Mouse (Mus musculus) midbrain, embryonic 14.5 days (tissue): ENCODE data around the gene Cd83. TPM values are rescaled to one million over a fixed set of nuclear protein-coding genes. Genes with fewer than 3 reads are reported as not detected.

Experiments used
- ATAC-seq: fragments of 200-750 bp; cut with Nextera tagmentation; 2 replicates; pipeline ENCODE4 v1.8.0; 2017; ENCODE audit warnings: moderate number of reproducible peaks, moderate library complexity; ENCODE audit not compliant: low FRiP score, low TSS enrichment
- DNase-seq: peaks from one replicate; pipeline ENCODE4 v3.0.0-alpha.2; 2015
- H3K27ac ChIP-seq: fragments of 300-500 bp; sonication (generic); replicated peaks from 2 replicates; pipeline ENCODE4 v1.5.1; 2014; ENCODE audit warnings: mild to moderate bottlenecking, low read depth, low read length, moderate library complexity
- H3K27me3 ChIP-seq: fragments of 300-500 bp; sonication (generic); 2 replicates; pipeline ENCODE4 v1.6.1; 2014; ENCODE audit warnings: low read length, control low read depth, mixed read lengths; ENCODE audit not compliant: control insufficient read depth, insufficient read depth
- H3K36me3 ChIP-seq: fragments of 300-500 bp; sonication (generic); 2 replicates; pipeline ENCODE4 v1.6.1; 2014; ENCODE audit warnings: low read length, control low read depth; ENCODE audit not compliant: control insufficient read depth, insufficient read depth
- H3K4me1 ChIP-seq: fragments of 300-500 bp; sonication (generic); 2 replicates; pipeline ENCODE4 v1.6.1; 2014; ENCODE audit warnings: mild to moderate bottlenecking, antibody characterized with exemption, low read length, control low read depth; ENCODE audit not compliant: control insufficient read depth, insufficient read depth
- H3K4me2 ChIP-seq: fragments of 300-500 bp; sonication (generic); 2 replicates; pipeline ENCODE4 v1.6.1; 2014; ENCODE audit warnings: mild to moderate bottlenecking, low read length, moderate library complexity
- H3K4me3 ChIP-seq: fragments of 300-500 bp; sonication (generic); replicated peaks from 2 replicates; pipeline ENCODE4 v1.5.1; 2014; ENCODE audit warnings: low read depth, low read length
- H3K9ac ChIP-seq: fragments of 300-500 bp; sonication (generic); replicated peaks from 2 replicates; pipeline ENCODE4 v1.6.1; 2014; ENCODE audit warnings: mild to moderate bottlenecking, low read length, moderate library complexity
- H3K9me3 ChIP-seq: fragments of 300-500 bp; sonication (generic); 2 replicates; pipeline ENCODE4 v1.6.1; 2016; ENCODE audit warnings: low read length, control low read depth, mixed read lengths; ENCODE audit not compliant: control insufficient read depth
- WGBS: fragments of 180-500 bp; shearing (Covaris S2); extraction: QIAGEN DNeasy Blood & Tissue Kit; methylation state at CpG from one replicate; pipeline ENCODE4 v1.1.7; 2014; 5-methylcytosine and 5-hydroxymethylcytosine counted together
- polyA plus RNA-seq: library from polyadenylated mRNA; unstranded; fragments of >200 nt; fragmentation: Nextera tagmentation; extraction: Ambion mirVana; gene quantifications from 2 replicates; pipeline ENCODE4 v1.2.1, GENCODE M21; 2014

Cd83 gene
- polyA plus RNA-seq, 1 experiment from 2014 or later = 17.4 TPM

DNA sequence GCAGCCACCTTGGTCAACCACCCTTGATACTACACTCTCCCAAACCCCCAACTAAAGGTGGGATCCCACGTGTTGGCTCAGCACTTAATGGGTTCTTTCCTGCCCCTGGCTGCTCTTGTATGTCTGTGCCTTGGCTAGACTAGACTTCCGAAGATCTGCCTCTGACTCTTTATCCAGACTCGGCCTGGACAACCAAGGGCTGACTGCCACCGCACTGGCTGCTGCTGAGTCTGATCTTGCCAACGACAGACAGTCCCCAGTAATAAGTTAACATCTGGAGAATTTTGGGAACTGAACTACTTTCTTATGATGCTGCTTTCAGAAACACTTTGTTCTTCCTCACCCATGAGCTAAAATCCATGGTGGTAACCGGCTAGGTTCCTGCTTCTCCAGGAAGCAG lies 26.0 kb downstream of the Cd83 start:
- ATAC-seq (no peak), DNase-seq (no peak)
- Histone ChIP-seq H3K36me3 (no peaks in the 10 kb centered on the region), H3K4me3 (no peak overlapping the region), H3K27me3 (no peaks in the 10 kb centered on the region), H3K9ac (no peak overlapping the region), H3K4me1 (peaks cover 13% of the 10 kb centered on the region), H3K4me2 (no peak overlapping the region), H3K27ac (no peak overlapping the region), H3K9me3 (no peaks in the 10 kb centered on the region)
- 88% methylated on average over 6 of the region's 6 CpGs for WGBS

DNA sequence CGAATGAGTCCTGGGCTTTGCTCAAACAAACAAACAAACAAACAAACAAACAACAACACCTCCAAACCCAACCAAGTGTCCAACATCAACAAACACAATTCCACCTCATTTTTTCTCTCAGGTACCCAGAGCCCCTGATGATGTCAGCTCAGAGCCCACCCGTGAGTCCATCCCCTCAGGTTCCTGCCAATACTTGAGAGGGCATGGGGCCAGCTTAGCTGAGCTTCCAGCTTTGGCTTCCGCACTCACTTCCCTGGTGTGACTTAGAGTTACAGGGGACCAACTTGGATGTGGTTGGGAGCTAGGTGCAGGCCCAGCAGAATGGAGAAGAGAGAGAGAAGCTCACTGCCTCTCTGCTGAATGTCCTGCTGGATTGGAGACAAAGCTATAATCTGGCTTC lies 27.3 kb downstream of the Cd83 start:
- ATAC-seq (no peak), DNase-seq (no peak)
- Histone ChIP-seq H3K4me3 (no peak overlapping the region), H3K4me2 (no peak overlapping the region), H3K9ac (no peak overlapping the region), H3K27ac (no peak overlapping the region), H3K4me1 (peaks cover 4% of the 10 kb centered on the region), H3K27me3 (no peaks in the 10 kb centered on the region), H3K9me3 (no peaks in the 10 kb centered on the region), H3K36me3 (no peaks in the 10 kb centered on the region)
- WGBS = 95% methylated on average over 3 of the region's 3 CpGs

DNA sequence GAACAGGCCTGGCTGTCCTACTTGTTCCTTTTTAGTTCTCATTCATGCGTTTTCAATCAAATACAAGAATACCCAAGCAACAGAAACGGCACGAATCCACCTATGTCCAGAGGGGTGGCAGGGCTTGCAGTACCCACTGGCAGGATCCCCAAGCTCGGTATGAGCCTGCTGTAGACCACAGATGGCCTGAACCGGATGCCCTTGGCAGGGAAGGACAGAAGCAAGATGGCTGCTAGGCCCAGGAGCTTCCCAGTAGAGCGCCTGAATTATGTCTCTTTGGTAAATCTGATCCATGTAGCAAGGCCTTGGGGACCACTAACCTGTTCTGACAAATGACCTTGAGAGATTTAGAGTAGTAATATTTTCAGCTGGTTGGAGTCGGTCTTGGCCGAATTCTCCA lies 28.9 kb downstream of the Cd83 start:
- no peak for DNase-seq
- Histone ChIP-seq H3K27me3 (no peaks in the 10 kb centered on the region), H3K27ac (no peak overlapping the region), H3K36me3 (no peaks in the 10 kb centered on the region), H3K4me1 (no peaks in the 10 kb centered on the region), H3K9ac (no peak overlapping the region), H3K4me2 (no peak overlapping the region), H3K4me3 (no peak overlapping the region), H3K9me3 (no peaks in the 10 kb centered on the region)
- ATAC-seq = no peak
- WGBS = 90% methylated on average over 8 of the region's 8 CpGs

DNA sequence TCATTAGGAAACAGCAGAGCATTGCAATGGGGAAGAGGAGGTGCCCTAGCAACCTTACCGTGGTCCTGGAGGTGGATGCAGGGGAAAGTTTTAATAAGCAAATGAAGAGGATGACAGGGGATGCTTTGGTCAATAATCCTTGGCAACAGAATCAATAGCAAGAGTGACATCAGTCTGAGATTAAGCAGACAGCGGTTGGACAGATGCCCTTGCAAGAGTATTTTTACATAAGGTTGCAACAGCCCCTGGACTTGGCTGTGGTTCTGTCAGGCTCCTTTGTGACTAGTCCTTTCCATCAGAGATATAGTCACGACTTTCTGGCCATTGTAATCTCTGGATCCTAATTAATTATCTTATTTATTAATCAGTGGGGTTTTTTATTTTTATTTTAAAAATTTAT lies 32.9 kb downstream of the Cd83 start:
- no peak overlapping the region for H3K4me3 ChIP-seq
- WGBS = 63% methylated on average over 3 of the region's 3 CpGs
- H3K36me3 ChIP-seq = no peaks in the 10 kb centered on the region
- H3K27ac ChIP-seq = no peak overlapping the region
- H3K9me3 ChIP-seq = no peaks in the 10 kb centered on the region
- no peak overlapping the region for H3K9ac ChIP-seq
- no peaks in the 10 kb centered on the region for H3K27me3 ChIP-seq
- no peaks in the 10 kb centered on the region for H3K4me1 ChIP-seq
- ATAC-seq = no peak
- no peak overlapping the region for H3K4me2 ChIP-seq
- no peak for DNase-seq

- H3K9me3 ChIP-seq = no peaks in the 10 kb centered on the region
- no peak for DNase-seq
- no peak overlapping the region for H3K27ac ChIP-seq
- H3K4me1 ChIP-seq = no peaks in the 10 kb centered on the region
- H3K4me3 ChIP-seq = no peak overlapping the region
- ATAC-seq = no peak
- no peak overlapping the region for H3K9ac ChIP-seq
- H3K36me3 ChIP-seq = no peaks in the 10 kb centered on the region
- no peak overlapping the region for H3K4me2 ChIP-seq
- no peaks in the 10 kb centered on the region for H3K27me3 ChIP-seq
- 84% methylated on average over 7 of the region's 7 CpGs for WGBS
These were observed 33.9 kb downstream of the Cd83 start for GRCm38 (mm10) chr13:43818307-43819019.

DNA sequence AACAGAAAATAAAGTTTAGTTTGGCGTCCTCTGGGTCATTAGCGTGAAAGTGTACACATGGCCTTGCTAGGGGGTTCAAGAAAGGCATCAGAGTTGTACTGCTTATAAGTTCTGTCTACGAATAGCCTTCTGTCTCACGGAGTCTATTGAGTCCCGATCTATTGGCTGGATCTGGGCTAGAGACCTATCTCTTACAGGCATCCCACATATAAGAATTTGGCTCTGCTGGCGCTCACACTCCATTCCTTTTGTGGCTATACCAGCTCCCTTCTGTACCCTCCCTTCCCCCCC lies 34.4 kb downstream of the Cd83 start:
- Histone ChIP-seq H3K4me3 (no peak overlapping the region), H3K27me3 (no peaks in the 10 kb centered on the region), H3K9ac (no peak overlapping the region), H3K9me3 (no peaks in the 10 kb centered on the region), H3K4me1 (no peaks in the 10 kb centered on the region), H3K4me2 (no peak overlapping the region), H3K36me3 (no peaks in the 10 kb centered on the region), H3K27ac (no peak overlapping the region)
- DNase-seq (no peak), ATAC-seq (no peak)
- WGBS = 93% methylated on average over 6 of the region's 6 CpGs

DNA sequence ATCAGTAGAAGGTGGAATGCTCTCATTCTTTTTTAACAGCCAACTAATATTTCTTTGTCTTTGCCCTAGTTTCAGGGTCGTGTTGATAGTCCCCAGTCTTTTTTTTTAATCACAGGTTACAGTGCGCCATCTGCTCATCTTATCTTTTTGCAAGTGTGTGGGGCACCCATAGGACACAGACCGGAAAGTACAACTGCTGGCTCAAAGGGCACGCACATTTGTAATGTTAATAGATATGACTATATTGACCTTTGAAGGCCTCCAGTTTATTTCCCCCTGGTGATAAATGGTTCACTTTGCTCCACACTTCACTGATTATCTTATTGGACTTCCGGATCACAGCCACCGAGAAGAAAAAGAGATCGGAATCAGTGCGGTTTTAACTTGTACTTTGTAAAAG lies 35.5 kb downstream of the Cd83 start:
- H3K9me3 ChIP-seq = no peaks in the 10 kb centered on the region
- no peak for ATAC-seq
- no peak overlapping the region for H3K9ac ChIP-seq
- no peak overlapping the region for H3K4me3 ChIP-seq
- no peaks in the 10 kb centered on the region for H3K4me1 ChIP-seq
- H3K36me3 ChIP-seq = no peaks in the 10 kb centered on the region
- no peak overlapping the region for H3K27ac ChIP-seq
- WGBS = 88% methylated on average over 8 of the region's 8 CpGs
- H3K27me3 ChIP-seq = no peaks in the 10 kb centered on the region
- no peak overlapping the region for H3K4me2 ChIP-seq
- no peak for DNase-seq

DNA sequence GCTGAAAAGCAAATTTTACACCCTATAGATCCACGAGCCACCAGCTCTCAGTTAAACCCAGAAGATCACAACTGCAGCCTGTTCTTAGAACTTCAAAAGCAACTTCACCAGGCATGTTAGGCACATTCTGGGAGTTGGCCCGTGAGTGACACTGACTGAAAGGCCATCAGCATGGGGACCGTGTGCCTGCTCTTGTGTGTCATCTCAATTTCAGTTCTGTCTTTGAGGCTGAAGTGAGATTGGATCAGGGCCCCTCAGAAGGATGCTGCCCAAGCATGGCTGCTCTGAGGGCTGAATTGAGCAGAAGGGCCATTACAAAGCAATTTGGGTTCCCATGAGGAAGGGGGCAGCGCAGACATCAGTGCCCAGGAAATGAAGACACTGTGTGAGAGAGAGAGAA lies 37.7 kb downstream of the Cd83 start:
- WGBS = 71% methylated on average over 4 of the region's 4 CpGs
- Histone ChIP-seq H3K9ac (no peak overlapping the region), H3K27ac (no peak overlapping the region), H3K36me3 (no peaks in the 10 kb centered on the region), H3K27me3 (no peaks in the 10 kb centered on the region), H3K4me2 (no peak overlapping the region), H3K4me3 (no peak overlapping the region), H3K4me1 (no peaks in the 10 kb centered on the region), H3K9me3 (no peaks in the 10 kb centered on the region)
- DNase-seq (no peak), ATAC-seq (no peak)

- ATAC-seq = no peak
- Histone ChIP-seq H3K4me2 (no peak overlapping the region), H3K36me3 (no peaks in the 10 kb centered on the region), H3K27me3 (no peaks in the 10 kb centered on the region), H3K27ac (no peak overlapping the region), H3K4me3 (no peak overlapping the region), H3K4me1 (no peaks in the 10 kb centered on the region), H3K9ac (no peak overlapping the region), H3K9me3 (no peaks in the 10 kb centered on the region)
- no peak for DNase-seq
- 40% methylated on average over 5 of the region's 5 CpGs for WGBS
These were observed 44.1 kb downstream of the Cd83 start for GRCm38 (mm10) chr13:43828648-43829047.
